Comparison of ENCODE assay signal across 17 mouse cellular contexts in genomic region chr11:77357839-77358238, GRCm38 (mm10).
"Had no signal": no experiment of that assay in that cellular context is flagged by ENCODE, and none has a peak within 500 bp of the region (broad histone marks: within the 10 kb centered on the region; RNA-seq: fewer than 3 reads in every experiment).

No protein-coding gene starts in this region.

- H3K36me3 ChIP-seq: lung, embryonic 15.5 days; midbrain, embryonic 13.5 days; midbrain, embryonic 15.5 days; neural tube, embryonic 12.5 days; stomach, embryonic 15.5 days had no signal

- H3K9me3 ChIP-seq: lung, embryonic 15.5 days; megakaryocyte, embryonic 14.5 days; midbrain, embryonic 13.5 days; midbrain, embryonic 15.5 days; neural tube, embryonic 12.5 days; stomach, embryonic 15.5 days had no signal

- H3K27ac ChIP-seq: lung, embryonic 15.5 days; macrophage; midbrain, embryonic 13.5 days; midbrain, embryonic 15.5 days; neural tube, embryonic 12.5 days; stomach, embryonic 15.5 days; stomach, postnatal 0 days had no signal

- ATAC-seq: lung, postnatal 0 days; midbrain, embryonic 13.5 days; midbrain, embryonic 15.5 days had no signal

- H3K4me3 ChIP-seq: lung, embryonic 15.5 days; megakaryocyte, embryonic 14.5 days; midbrain, embryonic 13.5 days; midbrain, embryonic 15.5 days; neural tube, embryonic 12.5 days; stomach, embryonic 15.5 days had no signal

- H3K4me2 ChIP-seq: lung, embryonic 15.5 days; midbrain, embryonic 11.5 days; midbrain, embryonic 13.5 days; midbrain, embryonic 15.5 days; neural tube, embryonic 12.5 days; stomach, embryonic 15.5 days had no signal

- H3K27me3 ChIP-seq: lung, embryonic 15.5 days; megakaryocyte, embryonic 14.5 days; midbrain, embryonic 13.5 days; midbrain, embryonic 15.5 days; neural tube, embryonic 12.5 days; stomach, embryonic 15.5 days had no signal

- DNase-seq: lung, adult 2 months; lung, postnatal 14 days; lung, postnatal 36 days; right cerebral cortex, postnatal 14 days; thymus, adult 2 months; thymus, postnatal 14 days; thymus, postnatal 36 days had no signal

- H3K4me1 ChIP-seq: lung, embryonic 15.5 days; midbrain, embryonic 13.5 days; midbrain, embryonic 15.5 days; neural tube, embryonic 12.5 days; stomach, embryonic 15.5 days had no signal

- H3K9ac ChIP-seq: lung, embryonic 15.5 days; midbrain, embryonic 13.5 days; midbrain, embryonic 15.5 days; neural tube, embryonic 12.5 days; stomach, embryonic 15.5 days had no signal
